Mouse (Mus musculus): ENCODE results near the gene Hnrnpa3. TPM values are rescaled to one million over a fixed set of nuclear protein-coding genes. Genes with fewer than 3 reads are reported as not detected.
"Not testable (repeated sequence)": the region's sequence is repeated elsewhere in the genome, so short reads cannot be mapped to it uniquely, and the experiment has no call there.

Hnrnpa3 gene
- total and polyA plus RNA-seq, 3 experiments, result 126 to 437 (median 342) TPM

GRCm38 (mm10) chr2:75609971-75610370 lies 49.1 kb upstream of the Hnrnpa3 start:
- Histone ChIP-seq H3K9me3 (replicated peaks; ENCODE audit: insufficient read depth, low read length) (no peaks in the 10 kb centered on the region), H3K79me2 (ENCODE audit: control insufficient read depth, insufficient read depth, low read length, poor library complexity) (no peaks in the 10 kb centered on the region), H3K4me1 (ENCODE audit: control insufficient read depth in 1 of 2, insufficient read depth in 2 of 2, low read length in 2 of 2) (peaks cover 2 to 12% of the 10 kb centered on the region in 2 experiments; a peak in 3 of 4 replicates), H3K36me3 (ENCODE audit: control insufficient read depth in 1 of 2, insufficient read depth in 2 of 2, low read length in 2 of 2) (peaks cover 0 to 7% of the 10 kb centered on the region in 2 experiments; a peak in 2 of 4 replicates), H3K9ac (ENCODE audit: control insufficient read depth, low read depth, low read length, poor library complexity, severe bottlenecking) (no peak overlapping the region), H3K27ac (ENCODE audit: control insufficient read depth, low read depth, low read length) (no peak overlapping the region), H3K27me3 (ENCODE audit: control insufficient read depth in 1 of 2, insufficient read depth in 2 of 2, low read length in 2 of 2) (peaks cover 3 to 7% of the 10 kb centered on the region in 2 experiments), H3K4me3 (ENCODE audit: control insufficient read depth in 1 of 2, insufficient read depth in 1 of 2, low read depth in 2 of 2, low read length in 2 of 2) (no peak overlapping the region)
- no peak for TF ChIP-seq MAX (IDR thresholded peaks at IDR 0.05; ENCODE audit: low read length)
- TF ChIP-seq MEF2A (IDR thresholded peaks at IDR 0.05; ENCODE audit: extremely low read depth, insufficient replicate concordance, low read depth, low read length, poor library complexity, severe bottlenecking), result no peak
- TF ChIP-seq TAL1 (IDR thresholded peaks at IDR 0.05; ENCODE audit: low read length), result no peak
- no peak for DNase-seq (ENCODE audit: low read depth, low spot score)

GRCm38 (mm10) chr2:75610602-75611001 lies 48.5 kb upstream of the Hnrnpa3 start:
- not testable (repeated sequence) for H3K4me3 ChIP-seq (ENCODE audit: control insufficient read depth in 1 of 2, insufficient read depth in 1 of 2, low read depth in 2 of 2, low read length in 2 of 2); H3K27ac ChIP-seq (ENCODE audit: control insufficient read depth, low read depth, low read length); H3K9me3 ChIP-seq (replicated peaks; ENCODE audit: insufficient read depth, low read length); H3K9ac ChIP-seq (ENCODE audit: control insufficient read depth, low read depth, low read length, poor library complexity, severe bottlenecking); H3K36me3 ChIP-seq (ENCODE audit: control insufficient read depth in 1 of 2, insufficient read depth in 2 of 2, low read length in 2 of 2); H3K27me3 ChIP-seq (ENCODE audit: control insufficient read depth in 1 of 2, insufficient read depth in 2 of 2, low read length in 2 of 2); DNase-seq (ENCODE audit: low read depth, low spot score); H3K79me2 ChIP-seq (ENCODE audit: control insufficient read depth, insufficient read depth, low read length, poor library complexity)
- peak; percentile 18; the same call in 1 of the 2 replicates for TF ChIP-seq SMC3 (IDR thresholded peaks at IDR 0.05; ENCODE audit: low read depth, low read length)
- peaks cover 2 to 12% of the 10 kb centered on the region in 2 experiments; a peak in 3 of 4 replicates for H3K4me1 ChIP-seq (ENCODE audit: control insufficient read depth in 1 of 2, insufficient read depth in 2 of 2, low read length in 2 of 2)

GRCm38 (mm10) chr2:75611041-75611805 lies 47.8 kb upstream of the Hnrnpa3 start:
- H3K27ac ChIP-seq (ENCODE audit: control insufficient read depth, low read depth, low read length), result no peak overlapping the region
- peaks cover 2 to 12% of the 10 kb centered on the region in 2 experiments; a peak in 3 of 4 replicates for H3K4me1 ChIP-seq (ENCODE audit: control insufficient read depth in 1 of 2, insufficient read depth in 2 of 2, low read length in 2 of 2)
- no peaks in the 10 kb centered on the region for H3K9me3 ChIP-seq (replicated peaks; ENCODE audit: insufficient read depth, low read length)
- H3K79me2 ChIP-seq (ENCODE audit: control insufficient read depth, insufficient read depth, low read length, poor library complexity), result no peaks in the 10 kb centered on the region
- H3K36me3 ChIP-seq (ENCODE audit: control insufficient read depth in 1 of 2, insufficient read depth in 2 of 2, low read length in 2 of 2), result peaks cover 0 to 7% of the 10 kb centered on the region in 2 experiments; a peak in 2 of 4 replicates
- H3K4me3 ChIP-seq (ENCODE audit: control insufficient read depth in 1 of 2, insufficient read depth in 1 of 2, low read depth in 2 of 2, low read length in 2 of 2), result no peak overlapping the region
- no peak for DNase-seq (ENCODE audit: low read depth, low spot score)
- H3K27me3 ChIP-seq (ENCODE audit: control insufficient read depth in 1 of 2, insufficient read depth in 2 of 2, low read length in 2 of 2), result peaks cover 2 to 7% of the 10 kb centered on the region in 2 experiments; a peak in 3 of 4 replicates
- TF ChIP-seq MAZ (IDR thresholded peaks at IDR 0.05; ENCODE audit: low read depth, low read length), result no peak
- TF ChIP-seq RAD21 (IDR thresholded peaks at IDR 0.05; ENCODE audit: low read depth, low read length), result no peak
- TF ChIP-seq SIN3A (IDR thresholded peaks at IDR 0.05; ENCODE audit: low read length), result no peak
- no peak for TF ChIP-seq ZKSCAN1 (IDR thresholded peaks at IDR 0.05; ENCODE audit: low read depth, low read length)
- no peak for TF ChIP-seq TAL1 (IDR thresholded peaks at IDR 0.05; ENCODE audit: low read length)
- no peak for TF ChIP-seq CHD1 (IDR thresholded peaks at IDR 0.05; ENCODE audit: low read depth, low read length)
- no peak for TF ChIP-seq E2F4 (IDR thresholded peaks at IDR 0.05; ENCODE audit: borderline replicate concordance, low read depth, low read length)
- no peak for TF ChIP-seq MEF2A (IDR thresholded peaks at IDR 0.05; ENCODE audit: extremely low read depth, insufficient replicate concordance, low read depth, low read length, poor library complexity, severe bottlenecking)
- TF ChIP-seq KAT2A (conservative IDR thresholded peaks at IDR 0.05; ENCODE audit: low read depth, low read length), result no peak
- TF ChIP-seq CTCF (IDR thresholded peaks at IDR 0.05 in 2 of 3, conservative IDR thresholded peaks at IDR 0.05 in 1 of 3; ENCODE audit: control insufficient read depth in 1 of 3, insufficient read depth in 1 of 3, low read depth in 2 of 3, low read length in 3 of 3, poor library complexity in 1 of 3, severe bottlenecking in 1 of 3), result no peak
- no peak for TF ChIP-seq ZMIZ1 (IDR thresholded peaks at IDR 0.05; ENCODE audit: low read depth, low read length)
- no peak for TF ChIP-seq USF1 (IDR thresholded peaks at IDR 0.05; ENCODE audit: low read depth, low read length)
- no peak for TF ChIP-seq NELFE (IDR thresholded peaks at IDR 0.05; ENCODE audit: low read depth, low read length)
- H3K9ac ChIP-seq (ENCODE audit: control insufficient read depth, low read depth, low read length, poor library complexity, severe bottlenecking), result no peak overlapping the region
